Mouse (Mus musculus): Measurements from ENCODE around the gene Lhpp. TPM values are rescaled to one million over a fixed set of nuclear protein-coding genes. Genes with fewer than 3 reads are reported as not detected.

Lhpp gene
- total RNA-seq, 2 experiments from 2014 or later, result 16.5 to 18.3 TPM

GRCm38 (mm10) chr7:132669999-132670862 lies 59.8 kb downstream of the Lhpp start:
- DNase-seq (ENCODE audit: low spot score in 2 of 2), result no peak
- intact Hi-C loops (cut with DNase I), result no loop called here

DNA sequence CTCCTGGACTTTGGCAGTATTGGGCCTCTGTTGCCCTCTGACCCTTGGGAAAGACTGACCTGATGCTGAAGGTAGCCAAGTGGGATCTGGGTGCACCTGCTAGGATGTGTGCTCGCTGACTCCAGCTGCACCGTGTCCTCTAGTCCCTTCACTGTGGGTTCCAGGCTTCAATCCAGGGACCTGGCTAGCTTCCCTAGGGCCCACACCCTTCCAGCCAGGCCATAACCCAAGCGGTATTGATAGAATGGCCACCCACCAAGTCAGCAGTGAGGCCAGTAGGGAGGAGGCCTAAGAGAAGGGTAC lies 60.4 kb downstream of the Lhpp start:
- intact Hi-C loops (cut with DNase I), result no loop called here

GRCm38 (mm10) chr7:132672481-132672959 lies 62.1 kb downstream of the Lhpp start:
- peak; percentile 32 to 39 for DNase-seq (ENCODE audit: low spot score in 2 of 2)
- intact Hi-C loops (cut with DNase I), result no loop called here

More for the DNA sequence above, 60.4 kb downstream of the Lhpp start:
- DNase-seq (ENCODE audit: low spot score in 2 of 2), result no peak

DNA sequence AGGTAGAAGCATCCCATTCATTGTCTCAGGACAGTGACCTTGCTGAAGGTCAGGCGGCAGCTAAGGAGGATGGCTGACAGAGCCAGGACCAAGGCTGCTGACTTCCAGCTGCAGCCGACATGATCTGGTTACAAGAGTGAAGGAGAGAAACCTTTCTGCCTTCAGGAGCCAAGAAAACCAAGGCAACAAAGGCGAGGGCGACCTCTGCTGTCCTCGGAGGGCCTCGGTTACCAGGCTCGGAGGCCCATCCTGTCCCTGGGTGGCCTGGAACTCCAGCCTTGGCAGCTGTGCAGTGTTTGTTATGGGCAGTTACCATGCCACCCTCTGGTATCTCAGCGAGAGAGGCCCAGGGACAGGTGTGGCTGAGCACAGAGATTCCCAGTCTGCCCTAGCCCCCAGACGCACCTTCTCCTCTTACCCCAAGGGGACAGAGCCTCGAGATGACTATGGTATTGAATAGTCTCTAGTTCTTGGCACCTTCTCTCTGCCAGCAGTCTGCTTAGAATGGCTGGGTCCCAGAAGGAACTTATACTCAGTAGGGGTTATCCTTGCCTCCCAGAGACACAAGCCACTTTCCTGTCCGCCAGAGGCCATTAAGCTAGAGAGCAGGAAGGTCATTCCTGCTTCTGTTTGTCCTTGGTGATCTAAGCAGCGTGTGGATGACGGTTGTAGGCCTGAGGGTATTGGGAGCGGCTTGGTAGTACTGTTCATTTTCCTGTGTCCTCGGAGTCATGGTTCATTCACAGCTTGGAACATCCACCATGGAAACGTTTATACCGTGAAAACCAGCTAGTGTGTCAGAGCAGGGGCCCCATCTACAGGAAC lies 63.7 kb downstream of the Lhpp start:
- intact Hi-C loops (cut with DNase I), result no loop called here
- no peak for DNase-seq (ENCODE audit: low spot score in 2 of 2)

- no peak for DNase-seq (ENCODE audit: low spot score in 2 of 2)
- intact Hi-C loops (cut with DNase I), result no loop called here
Measured at GRCm38 (mm10) chr7:132675922-132676321, 65.5 kb downstream of the Lhpp start.

GRCm38 (mm10) chr7:132679117-132679516 lies 68.7 kb downstream of the Lhpp start:
- intact Hi-C loops (cut with DNase I), result no loop called here

GRCm38 (mm10) chr7:132679549-132679948 lies 69.1 kb downstream of the Lhpp start:
- DNase-seq (ENCODE audit: low spot score in 2 of 2), result no peak
- intact Hi-C loops (cut with DNase I), result no loop called here

More at GRCm38 (mm10) chr7:132679117-132679516, 68.7 kb downstream of the Lhpp start:
- DNase-seq (ENCODE audit: low spot score in 2 of 2), result no peak

DNA sequence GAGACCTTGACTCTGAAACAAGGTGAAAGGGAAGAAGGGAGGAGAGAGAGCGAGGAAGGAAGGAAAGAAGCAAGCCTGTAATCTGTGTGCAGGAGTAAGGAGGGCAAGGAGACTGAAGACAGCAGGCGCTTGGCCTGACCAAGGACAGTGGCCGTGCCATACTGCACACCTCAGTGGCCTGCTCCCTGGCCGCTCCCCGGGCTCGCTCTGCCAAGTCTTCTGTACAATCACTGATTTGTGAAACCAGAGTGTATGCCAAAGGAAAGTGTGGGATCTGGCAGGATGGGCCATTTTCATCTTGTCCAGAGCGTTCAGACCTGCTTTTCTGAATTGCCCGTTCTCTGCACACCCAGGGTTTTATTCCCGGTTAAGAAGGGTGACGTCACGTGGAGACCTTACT lies 70.9 kb downstream of the Lhpp start:
- no peak for DNase-seq (ENCODE audit: low spot score in 2 of 2)
- intact Hi-C loops (cut with DNase I), result no loop called here

DNA sequence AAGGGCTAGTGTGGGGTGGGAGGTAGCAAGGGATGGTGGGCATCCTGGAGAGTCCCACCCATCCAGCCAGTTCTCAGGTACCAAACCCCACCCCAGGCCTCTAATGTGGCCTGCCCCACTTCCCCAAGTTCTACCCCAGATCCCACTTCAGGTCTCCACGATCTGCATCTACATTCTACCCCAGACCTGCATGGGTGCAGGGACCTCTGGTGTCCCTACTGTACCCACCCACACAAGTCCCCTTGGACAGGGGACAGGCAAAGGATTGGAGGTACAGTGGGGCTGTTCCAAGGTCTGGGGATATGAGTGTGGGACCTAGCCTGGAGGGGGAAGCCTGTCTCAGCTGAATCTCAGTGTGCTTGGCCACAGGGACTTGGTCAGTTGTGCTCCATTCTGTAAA lies 71.4 kb downstream of the Lhpp start:
- intact Hi-C loops (cut with DNase I), result no loop called here

GRCm38 (mm10) chr7:132682336-132682735 lies 71.9 kb downstream of the Lhpp start:
- intact Hi-C loops (cut with DNase I), result no loop called here
- DNase-seq (ENCODE audit: low spot score in 2 of 2), result no peak

More for the DNA sequence above, 71.4 kb downstream of the Lhpp start:
- no peak for DNase-seq (ENCODE audit: low spot score in 2 of 2)

GRCm38 (mm10) chr7:132682901-132683300 lies 72.5 kb downstream of the Lhpp start:
- DNase-seq (ENCODE audit: low spot score in 2 of 2), result no peak
- intact Hi-C loops (cut with DNase I), result no loop called here

- intact Hi-C loops (cut with DNase I), result no loop called here
- DNase-seq (ENCODE audit: low spot score in 2 of 2), result no peak
Measured at GRCm38 (mm10) chr7:132683923-132684322, 73.5 kb downstream of the Lhpp start.

DNA sequence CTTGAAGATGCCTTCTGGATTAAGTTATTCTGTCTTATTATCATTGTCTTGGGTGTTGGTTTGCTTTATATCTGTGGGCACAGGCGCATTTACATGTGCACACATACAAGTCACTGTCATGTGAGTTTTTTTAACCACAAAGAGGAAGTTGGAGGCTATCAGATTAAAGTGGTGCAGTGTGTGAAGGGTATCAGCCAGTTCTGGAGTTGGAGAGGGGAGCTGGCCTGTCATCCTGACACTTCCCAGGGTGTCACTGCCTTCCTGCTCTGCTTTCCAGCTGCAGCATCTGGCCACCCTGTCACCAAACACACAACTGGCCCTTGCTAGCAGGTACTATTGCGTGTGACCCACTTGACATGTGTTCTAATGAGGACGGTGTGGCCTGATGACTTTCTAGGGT lies 76.1 kb downstream of the Lhpp start:
- intact Hi-C loops (cut with DNase I), result no loop called here
- no peak for DNase-seq (ENCODE audit: low spot score in 2 of 2)

- intact Hi-C loops (cut with DNase I), result no loop called here
- no peak for DNase-seq (ENCODE audit: low spot score in 2 of 2)
Measured at GRCm38 (mm10) chr7:132687897-132688296, 77.5 kb downstream of the Lhpp start.

DNA sequence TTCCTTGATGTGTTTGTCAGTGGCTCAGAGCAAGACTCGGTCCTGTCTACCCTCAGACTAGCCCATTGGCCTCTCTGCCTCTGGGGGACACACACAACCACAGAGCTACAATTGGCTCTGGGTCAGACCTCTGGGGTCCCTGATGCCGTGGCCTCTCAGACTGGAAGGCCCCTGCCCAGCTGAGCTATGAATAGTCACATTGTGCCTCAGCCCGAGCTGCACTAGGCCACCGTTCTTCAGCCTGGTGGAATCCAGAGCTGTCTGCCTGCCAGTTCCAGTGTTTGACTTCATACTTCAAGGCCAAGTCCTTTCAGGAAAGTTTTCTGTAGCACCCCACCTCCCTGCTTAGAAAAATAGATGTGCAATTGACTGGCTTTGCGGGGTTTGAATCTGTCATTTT lies 78.3 kb downstream of the Lhpp start:
- intact Hi-C loops (cut with DNase I), result no loop called here
- DNase-seq (ENCODE audit: low spot score in 2 of 2), result no peak

- intact Hi-C loops (cut with DNase I), result no loop called here
Measured at GRCm38 (mm10) chr7:132689722-132690121, 79.3 kb downstream of the Lhpp start.

DNA sequence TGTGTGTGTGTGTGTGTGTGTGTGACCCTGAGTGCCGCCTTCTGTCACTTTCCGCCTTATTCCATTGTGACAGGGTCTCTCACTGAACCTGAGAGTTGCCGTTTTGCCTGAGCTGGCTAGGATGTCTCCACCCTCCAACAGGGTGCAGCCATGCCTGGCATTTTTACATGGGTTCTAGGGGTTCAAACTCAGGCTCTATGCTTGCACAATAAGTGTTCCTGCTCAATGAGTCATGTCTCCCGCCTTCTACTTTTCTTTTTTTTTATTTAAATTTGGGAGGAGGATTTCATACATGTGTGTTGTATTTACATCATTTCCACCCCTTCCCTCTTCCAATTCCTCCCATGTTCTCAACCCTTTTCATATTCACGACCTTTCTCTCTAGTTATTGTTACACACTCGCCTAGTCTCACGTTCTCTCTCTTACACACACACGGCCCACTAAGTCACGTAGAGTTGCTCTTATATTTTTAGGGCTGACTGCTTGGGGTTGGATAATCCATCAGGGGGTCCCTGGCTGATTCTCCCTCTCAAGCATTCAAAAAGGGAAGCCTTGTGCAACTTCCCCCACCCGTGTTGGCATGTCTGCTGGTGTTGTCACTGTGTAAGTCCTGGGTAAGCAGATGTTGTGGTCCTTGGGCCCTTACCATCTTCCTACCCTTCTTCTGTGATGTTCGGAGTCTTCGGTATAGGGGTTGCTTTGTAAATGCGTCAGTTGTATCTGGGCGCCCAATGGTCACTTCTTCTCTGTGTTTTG lies 80.5 kb downstream of the Lhpp start:
- intact Hi-C loops (cut with DNase I), result no loop called here
- DNase-seq (ENCODE audit: low spot score in 2 of 2), result no peak

More at GRCm38 (mm10) chr7:132689722-132690121, 79.3 kb downstream of the Lhpp start:
- DNase-seq (ENCODE audit: low spot score in 2 of 2), result no peak

GRCm38 (mm10) chr7:132692719-132693118 lies 82.3 kb downstream of the Lhpp start:
- DNase-seq (ENCODE audit: low spot score in 2 of 2), result no peak
- intact Hi-C loops (cut with DNase I), result no loop called here

- intact Hi-C loops (cut with DNase I), result no loop called here
- DNase-seq (ENCODE audit: low spot score in 2 of 2), result no peak
Measured at GRCm38 (mm10) chr7:132693561-132693960, 83.1 kb downstream of the Lhpp start.

- intact Hi-C loops (cut with DNase I), result no loop called here
- DNase-seq (ENCODE audit: low spot score in 2 of 2), result no peak
Measured at GRCm38 (mm10) chr7:132697258-132697796, 86.9 kb downstream of the Lhpp start.
